Mouse (Mus musculus) liver, embryonic 14.5 days (tissue): ENCODE results near the gene Zfp365.

Experiments used
- CTCF ChIP-seq: IDR thresholded peaks from 2 replicates; pipeline ENCODE4 v1.5.1; 2016; ENCODE audit warnings: antibody characterized with exemption, low read depth, control low read depth
- EP300 ChIP-seq: IDR thresholded peaks from 2 replicates; pipeline ENCODE4 v1.6.1; 2016; ENCODE audit warnings: antibody characterized with exemption, low read depth

DNA sequence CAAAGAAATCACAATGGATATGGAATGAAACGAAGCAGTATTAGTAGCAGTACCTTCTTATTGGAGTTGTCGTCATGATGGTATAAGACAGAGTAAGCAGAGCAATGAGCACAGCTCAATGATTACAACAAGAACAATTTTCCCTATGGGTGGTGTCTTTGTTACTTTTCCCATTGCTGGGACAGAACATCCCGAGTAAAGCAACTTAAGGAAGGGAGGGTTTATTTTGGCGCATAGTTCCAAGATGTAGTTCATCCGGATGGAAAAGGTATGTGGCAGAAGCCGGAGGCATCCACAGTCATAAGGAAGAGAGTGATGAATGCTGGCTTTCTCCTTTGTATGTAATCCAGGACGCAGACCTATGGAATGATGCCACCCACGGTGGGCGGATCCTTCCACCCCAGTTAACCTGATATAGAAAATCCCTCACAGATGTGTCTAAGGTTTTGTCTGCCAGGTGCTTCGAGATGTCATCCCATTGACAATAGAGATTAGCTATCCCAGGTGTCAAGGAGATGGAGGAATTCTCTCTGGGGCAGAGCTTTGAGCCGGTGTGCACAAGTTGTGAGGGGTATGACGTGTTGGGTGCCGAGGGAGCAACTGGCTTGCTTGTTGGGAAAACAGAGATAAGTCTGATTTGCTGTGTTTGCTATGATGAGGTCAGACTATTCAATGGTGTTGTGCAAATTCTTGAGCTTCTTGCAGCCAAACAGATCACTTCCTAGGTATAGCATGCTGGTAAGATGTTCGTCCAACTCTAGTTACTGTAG is 55.5 kb downstream of the Zfp365 start:
- TF ChIP-seq CTCF = no peak
- TF ChIP-seq EP300 = no peak
